Mouse (Mus musculus): ENCODE data around the gene Mterf2.

Mterf2 gene

DNA sequence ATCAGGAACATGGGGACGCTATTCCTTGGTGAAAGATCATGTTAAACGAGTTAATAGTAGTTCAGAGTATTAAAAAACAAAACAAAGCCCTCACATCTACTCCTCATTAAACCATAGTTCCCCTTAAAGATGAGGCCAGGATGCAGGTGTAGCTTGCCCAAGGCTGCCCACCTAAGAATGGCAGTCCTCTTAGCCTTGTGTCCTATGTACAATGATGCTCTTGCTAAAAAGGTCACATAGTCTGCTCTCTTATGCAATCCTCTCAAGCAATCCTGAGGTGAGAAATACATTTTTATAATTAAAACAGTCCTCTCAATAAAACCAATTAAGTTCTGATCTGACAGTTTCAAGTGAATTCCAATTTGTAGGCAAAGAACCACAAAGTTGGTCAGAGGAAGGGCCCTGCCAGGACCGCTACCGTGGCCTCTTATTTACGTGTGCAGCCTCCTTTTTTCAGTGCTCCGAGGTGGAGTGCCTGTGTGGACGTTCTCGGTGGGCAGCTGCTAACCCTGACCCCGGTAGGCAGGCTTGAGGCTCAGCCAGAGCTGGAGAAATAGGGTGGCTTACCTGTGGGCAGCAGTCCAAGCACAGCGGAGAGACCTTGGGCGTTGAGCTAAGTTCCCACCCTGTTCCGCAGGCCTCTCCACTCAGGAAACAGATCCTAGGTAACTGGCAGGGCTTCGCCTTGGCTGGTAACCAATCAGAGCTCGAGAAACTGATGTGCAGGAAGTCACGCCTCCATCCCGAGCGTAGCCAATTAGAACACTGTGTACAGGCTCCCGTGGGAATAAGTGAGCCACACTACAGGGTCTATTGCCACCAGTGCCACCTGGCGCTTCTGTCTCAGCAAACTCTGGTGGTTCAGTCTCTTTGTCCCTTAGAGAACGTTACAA, at the start of gene Mterf2:
Gene Mterf2 (minus strand): TSS at position 633 of the 893 bp plus-strand sequence.
- DNase-seq (ENCODE audit: low spot score in 2 of 2) = peak; percentile 96

DNA sequence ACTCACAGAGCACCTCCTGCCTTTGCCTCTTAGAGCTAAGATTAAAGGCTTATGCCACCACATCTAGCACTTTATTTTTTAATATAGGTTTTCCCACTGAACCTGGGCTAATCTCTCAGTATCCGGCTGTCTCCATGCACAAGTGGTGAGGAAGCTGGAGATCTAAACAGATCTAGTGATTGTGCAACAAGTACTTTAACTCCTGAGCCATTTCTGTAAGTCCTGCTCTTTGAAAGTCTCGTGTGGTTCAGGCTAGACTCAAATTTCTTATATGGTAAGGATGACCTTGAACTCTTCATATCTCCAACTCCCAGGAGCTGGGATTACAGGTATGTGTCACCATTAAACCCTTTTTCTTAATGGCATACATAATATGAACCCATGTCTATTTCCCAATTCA, 48.8 kb upstream of the Mterf2 start:
- no peak for DNase-seq (ENCODE audit: low spot score in 2 of 2)

DNA sequence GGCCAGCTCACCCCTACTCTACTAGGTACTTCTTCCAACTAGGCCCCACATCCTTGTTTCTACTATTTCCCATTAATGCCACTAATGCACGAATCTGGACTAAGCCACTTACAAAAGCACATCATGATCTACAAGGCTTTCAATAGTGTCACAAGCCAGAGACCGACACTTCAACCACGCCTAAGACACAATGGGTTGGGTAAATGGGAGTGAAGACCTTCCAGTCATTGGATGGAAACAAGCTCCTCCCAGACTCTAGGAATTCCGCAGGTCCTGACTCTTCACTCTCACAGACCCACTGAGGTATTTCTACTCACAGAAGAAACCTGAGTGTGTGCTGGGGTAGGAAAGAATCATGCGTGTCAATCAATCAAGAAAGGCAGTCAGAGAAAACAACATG, 37.5 kb upstream of the Mterf2 start:
- no peak for DNase-seq (ENCODE audit: low spot score in 2 of 2)

DNA sequence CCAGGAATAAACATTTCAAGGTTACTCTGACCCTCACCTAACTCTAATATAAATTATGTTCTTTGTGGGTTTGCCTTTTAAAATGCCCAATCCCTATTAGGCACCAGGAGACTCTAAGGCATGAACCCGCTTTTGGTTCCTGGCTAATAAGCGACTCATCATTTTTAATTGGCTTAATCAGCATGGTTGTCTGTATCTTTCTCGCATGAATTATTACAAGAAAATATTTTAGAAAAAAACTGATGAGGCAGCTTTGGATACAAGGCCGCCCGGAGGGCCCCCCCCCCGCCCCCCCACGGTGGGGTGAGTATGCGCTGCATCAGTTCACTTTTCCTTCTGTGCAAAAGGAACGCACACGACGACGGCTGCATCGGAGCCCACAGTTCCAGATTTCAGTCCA, 37.0 kb upstream of the Mterf2 start:
- DNase-seq (ENCODE audit: low spot score in 2 of 2) = no peak

DNA sequence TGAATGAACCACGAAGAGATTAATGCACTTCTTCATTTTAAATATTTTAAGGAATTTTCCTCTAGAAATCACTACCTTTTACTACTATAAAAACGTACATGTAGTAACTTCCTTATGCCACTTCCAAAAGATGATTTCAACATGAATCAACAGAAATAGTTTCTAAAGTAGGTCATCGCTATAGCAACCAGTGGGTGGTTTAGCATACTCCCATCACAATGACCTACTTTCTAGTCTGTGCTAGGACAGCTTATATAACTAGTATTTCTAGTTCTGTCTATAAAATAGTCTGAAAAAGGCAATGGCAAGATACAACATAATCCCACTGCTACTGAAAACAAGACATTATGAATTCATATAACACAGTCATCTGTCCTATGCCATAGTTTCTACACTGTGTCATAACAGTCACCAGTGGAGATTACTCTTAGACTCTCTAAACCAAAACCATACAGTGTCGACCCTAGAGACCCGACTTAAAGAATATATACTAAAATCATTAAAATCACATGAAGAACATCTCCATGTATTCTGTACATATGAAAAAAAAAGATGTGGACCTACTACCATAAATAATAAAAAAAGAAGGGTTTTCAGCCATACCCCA, 34.0 kb upstream of the Mterf2 start:
- peak; percentile 38 to 40 for DNase-seq (ENCODE audit: low spot score in 2 of 2)

DNA sequence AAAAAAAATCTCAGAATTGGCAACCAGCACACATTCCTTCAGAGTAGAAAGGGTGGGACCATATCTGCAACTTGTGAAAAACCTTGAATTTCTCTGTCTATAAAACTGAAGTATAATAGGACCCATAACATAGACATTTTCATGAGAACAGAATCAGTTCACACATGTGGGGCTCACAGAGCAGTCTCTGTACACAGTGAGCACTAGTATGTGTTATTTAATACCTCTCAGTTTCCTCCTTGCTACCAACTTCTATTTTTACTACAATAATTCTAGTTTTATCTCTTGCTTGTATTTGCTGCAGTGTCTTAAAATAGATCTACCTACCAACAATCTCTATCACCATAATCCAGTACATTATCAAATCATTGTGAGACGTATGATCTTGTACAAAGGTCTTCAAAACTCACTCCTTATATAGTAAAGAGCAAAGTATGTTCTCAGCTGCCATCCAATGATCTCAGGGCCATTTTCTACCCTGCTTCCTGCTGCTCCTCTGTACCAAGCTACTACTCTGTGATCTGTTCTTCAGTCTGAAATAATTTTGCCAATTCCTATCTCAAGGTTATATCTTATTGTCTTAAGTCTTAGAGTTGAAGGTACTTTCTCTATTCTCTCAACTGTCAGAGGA, 32.3 kb upstream of the Mterf2 start:
- no peak for DNase-seq (ENCODE audit: low spot score in 2 of 2)

DNA sequence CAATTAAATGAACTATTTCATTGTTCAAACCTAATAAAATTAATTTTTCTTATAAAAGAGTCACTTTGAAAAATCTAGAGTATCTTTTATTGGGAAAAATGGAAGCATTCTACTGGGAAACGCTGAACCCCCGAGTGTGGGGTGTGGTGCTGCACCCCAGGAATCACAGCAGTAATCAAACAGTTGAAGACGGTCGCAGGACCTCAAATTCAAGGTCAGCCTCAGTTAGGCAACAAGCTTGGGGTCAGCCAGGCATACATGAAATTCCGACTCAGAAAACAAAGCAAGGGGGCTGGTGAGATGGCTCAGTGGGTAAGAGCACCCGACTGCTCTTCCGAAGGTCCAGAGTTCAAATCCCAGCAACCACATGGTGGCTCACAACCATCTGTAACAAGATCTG, 29.6 kb upstream of the Mterf2 start:
- no peak for DNase-seq (ENCODE audit: low spot score in 2 of 2)

DNA sequence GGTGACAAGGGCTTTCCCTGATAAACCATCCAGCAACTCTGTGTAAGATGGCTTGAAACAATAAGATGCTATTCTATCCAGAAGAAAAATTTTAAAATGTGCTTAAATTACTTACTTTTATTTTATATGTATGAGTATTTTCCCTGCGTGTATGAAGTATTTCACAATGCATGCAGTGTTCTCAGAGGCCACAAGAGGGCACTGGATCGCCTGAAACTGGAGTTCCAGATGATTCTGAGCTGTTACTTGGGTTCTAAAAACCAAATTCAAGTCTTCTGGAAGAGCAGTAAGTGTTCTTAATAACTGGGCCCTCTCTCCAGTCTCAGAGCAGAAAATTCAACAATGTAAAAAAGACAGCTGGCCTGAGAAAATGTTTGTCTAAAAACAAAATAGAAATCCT, 26.4 kb upstream of the Mterf2 start:
- DNase-seq (ENCODE audit: low spot score in 2 of 2) = peak in 1 of 2 experiments; percentile 48

DNA sequence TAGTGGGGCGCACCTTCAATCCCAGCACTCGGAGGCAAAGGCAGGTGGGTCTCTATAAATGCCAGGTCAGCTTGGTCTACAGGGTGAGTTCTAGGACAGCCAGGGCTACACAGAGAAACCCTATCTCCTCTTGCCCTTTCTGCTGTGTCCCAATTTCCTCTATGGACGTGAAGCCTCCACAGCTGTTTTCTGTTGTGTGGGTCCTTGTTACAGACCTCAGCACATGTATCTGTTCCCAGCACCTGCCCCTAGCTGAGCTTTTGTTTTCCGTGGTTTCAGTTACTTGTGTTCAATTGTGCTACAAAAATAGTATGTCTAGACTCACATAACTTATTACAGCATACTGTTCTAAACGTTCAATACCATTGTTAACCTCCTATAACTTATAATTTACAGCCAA, 21.4 kb upstream of the Mterf2 start:
- no peak for DNase-seq (ENCODE audit: low spot score in 2 of 2)

DNA sequence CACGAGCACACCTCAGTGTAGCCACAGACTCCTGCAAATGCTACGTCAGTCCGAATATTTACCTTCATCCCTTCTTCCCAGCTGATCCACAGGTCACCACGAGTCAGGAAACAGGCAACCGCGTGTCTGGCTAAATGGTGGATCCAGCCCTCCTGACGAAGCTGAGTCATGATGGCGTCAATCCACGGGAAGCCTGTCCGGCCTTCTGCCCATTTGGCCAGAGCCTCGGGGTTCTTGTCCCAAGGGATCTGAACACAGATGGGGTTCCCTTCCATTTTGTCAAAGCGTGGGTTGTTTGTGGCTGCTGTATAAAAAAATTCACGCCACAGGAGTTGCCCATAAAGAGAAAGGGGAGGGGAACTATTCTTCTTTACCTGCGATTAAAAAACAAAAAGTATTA, 18.5 kb upstream of the Mterf2 start:
- no peak for DNase-seq (ENCODE audit: low spot score in 2 of 2)

DNA sequence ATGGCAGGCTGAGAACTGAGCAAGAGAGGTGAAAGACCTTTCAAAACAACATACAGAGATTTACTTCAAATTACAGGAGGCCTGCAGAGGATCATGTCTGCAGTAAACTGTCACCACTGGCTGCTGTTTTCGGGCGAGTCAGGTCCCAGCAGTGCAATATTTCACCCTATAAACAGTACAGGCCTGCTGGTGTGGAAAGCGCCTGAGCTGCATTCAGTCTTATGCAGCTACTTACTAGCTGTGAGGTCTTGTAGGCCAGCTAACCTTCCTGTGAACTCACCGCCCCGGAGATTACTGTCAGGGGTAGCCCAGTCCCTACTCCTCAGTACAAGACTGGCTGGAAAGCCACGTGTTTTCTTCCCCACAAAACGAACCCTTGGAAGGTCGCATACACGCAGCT, 13.6 kb upstream of the Mterf2 start:
- no peak for DNase-seq (ENCODE audit: low spot score in 2 of 2)

DNA sequence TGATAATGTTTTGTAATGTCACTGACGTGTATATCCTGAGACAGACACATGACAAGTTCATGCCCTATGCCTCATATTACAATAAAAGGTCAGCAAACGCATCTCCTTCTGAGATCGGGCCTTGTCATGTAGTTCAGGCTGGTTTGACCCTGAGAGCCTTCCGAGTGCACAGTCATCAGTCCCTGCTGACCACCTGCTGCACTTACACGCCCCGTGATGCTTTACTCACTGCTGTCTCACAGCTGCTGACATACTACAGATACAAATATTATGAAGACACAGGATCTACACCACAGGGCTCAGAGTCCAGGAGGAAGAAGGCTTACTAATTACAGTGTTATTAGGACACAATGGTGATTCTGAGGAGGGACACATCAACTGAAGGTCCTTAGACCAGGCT, 8.7 kb upstream of the Mterf2 start:
- DNase-seq (ENCODE audit: low spot score in 2 of 2) = no peak

DNA sequence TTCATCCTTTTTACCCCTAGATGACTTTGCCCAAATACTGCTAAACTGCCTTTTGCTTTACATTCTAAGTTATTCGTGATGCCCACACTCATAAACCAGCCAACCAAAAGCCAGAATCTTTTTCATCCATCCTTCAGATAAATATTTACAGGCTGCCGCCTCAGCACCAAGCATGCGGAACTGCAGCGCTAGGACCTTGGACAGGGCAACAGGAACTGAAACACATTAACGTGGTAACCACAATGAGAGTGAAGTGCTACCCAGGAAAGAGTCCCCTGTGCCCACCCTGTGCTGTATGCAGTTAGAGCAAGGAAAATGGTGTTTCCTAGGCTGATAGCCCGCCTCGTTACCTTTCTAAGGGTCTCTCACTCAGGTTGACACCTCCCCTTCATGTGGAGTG, 626 bp upstream of the Mterf2 start:
- DNase-seq (ENCODE audit: low spot score in 2 of 2) = no peak

DNA sequence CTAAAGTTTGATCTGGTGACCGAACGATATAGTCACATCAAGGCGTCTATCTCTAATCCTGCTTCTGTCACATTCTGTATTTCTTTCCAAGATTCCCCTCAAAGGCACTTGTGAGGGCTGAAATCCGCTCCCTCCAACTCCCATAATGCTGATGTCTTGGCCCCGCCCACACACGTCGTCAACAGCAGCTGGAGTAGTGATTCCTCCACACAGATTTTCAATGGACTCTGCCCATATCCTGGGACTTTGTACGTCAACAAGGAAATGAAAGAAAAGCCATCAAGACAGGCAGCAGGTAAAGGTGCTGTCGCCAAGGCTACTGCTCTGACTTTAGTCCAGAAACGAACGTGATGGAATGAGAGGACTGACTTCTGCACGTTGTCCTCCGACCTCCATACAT, 2.6 kb downstream of the Mterf2 start:
- no peak for DNase-seq (ENCODE audit: low spot score in 2 of 2)

DNA sequence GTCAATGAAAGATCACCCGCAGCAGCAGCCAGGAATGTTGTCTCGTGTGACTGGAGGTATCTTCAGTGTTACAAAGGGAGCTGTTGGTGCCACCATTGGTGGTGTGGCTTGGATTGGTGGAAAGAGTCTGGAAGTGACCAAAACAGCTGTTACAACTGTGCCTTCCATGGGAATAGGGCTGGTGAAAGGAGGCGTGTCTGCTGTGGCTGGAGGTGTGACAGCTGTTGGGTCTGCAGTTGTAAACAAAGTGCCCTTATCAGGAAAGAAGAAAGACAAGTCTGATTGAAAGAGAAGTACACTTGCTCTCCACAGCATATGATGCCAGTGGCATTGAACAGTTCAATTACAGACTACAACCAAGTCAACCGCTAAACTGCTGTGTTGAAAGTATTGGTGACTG, 13.4 kb downstream of the Mterf2 start:
- DNase-seq (ENCODE audit: low spot score in 2 of 2) = no peak

DNA sequence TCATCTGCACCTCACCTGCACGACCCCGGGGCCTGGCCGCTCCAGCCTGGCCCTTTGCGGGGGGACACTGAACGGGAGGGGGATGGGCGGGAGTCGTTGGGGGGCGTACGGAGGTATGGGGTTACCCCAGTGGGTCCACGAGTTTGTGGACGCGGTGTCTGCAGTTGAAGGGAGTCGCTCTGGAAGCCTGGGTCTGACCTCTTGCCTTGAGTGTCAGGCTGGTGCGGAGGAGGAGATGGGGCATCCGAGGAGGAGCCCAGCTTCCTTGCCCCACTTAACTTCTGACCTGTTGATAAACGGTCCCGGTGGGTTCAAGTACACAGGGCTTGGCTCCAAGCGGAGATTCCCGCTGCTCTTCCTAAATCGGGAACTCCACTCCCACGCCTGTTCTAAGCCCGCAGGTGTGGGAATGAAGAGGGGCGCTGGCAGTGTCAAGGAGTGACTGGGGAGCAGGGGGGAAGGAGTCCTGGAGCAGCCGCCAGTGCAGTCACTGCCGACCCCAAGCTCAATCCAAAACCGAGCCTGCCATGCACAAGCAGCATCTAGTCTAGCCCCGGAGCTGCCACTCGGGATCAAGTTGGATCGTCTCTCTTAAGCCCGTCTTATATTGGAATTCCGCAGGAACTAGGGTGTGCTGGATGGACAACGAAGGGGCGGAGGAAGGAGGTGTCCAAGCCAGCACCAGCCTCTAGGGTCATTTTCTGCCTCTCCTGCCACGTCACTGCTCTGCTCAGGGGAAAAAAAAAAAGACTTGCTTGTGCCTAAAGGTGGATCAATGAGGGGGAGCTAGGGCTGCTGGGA, 24.5 kb downstream of the Mterf2 start:
- DNase-seq (ENCODE audit: low spot score in 2 of 2) = peak; percentile 17 to 23

DNA sequence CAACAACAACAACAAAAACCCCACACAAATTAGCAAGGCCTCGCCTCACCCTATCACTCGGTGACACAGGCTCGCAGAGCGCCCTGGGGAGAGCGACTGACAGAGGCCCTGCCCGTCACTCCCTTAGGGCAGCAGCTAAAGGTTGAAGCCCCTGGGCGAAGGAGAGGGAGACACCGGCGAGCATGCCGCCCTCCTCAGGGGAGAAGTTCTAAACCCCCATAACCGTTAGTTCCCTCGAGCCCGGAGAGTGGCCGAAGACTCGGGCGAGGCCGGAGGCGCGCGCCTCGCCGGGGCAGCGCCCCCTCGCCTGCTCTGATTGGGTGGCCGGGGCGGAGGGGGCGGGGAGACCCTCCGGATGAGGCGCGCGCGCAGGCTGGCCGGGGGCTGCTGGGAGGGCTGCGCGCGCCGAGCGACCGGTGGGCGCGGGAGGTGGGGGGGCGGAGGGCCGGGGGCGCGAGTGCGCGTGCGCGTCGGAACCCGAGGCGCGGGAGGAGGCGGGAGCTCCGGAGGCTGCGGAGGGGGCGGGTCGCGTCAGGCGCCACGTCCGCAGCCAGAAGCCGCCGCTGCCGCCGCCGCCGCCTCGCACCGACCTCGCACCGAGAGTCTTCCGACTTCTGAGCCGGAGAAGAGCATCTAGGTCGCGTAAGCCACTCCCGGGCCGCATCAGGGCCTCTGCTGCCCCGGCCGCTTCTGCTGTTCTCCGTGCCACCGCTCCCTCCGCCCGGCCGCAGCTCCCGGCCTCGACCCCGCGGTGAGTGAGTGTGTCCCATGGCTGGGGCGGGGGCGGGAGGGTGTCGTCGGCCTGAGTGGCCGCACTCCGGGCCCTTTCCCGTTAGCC, 25.4 kb downstream of the Mterf2 start, which contains the start of the genes Fhl4 and Tmem263:
Gene Fhl4 (minus strand): TSS at position 249 of the 838 bp plus-strand sequence.
Gene Tmem263 (plus strand): TSS at position 381 of the 838 bp plus-strand sequence.
- DNase-seq (ENCODE audit: low spot score in 2 of 2) = peak; percentile 80 to 87

DNA sequence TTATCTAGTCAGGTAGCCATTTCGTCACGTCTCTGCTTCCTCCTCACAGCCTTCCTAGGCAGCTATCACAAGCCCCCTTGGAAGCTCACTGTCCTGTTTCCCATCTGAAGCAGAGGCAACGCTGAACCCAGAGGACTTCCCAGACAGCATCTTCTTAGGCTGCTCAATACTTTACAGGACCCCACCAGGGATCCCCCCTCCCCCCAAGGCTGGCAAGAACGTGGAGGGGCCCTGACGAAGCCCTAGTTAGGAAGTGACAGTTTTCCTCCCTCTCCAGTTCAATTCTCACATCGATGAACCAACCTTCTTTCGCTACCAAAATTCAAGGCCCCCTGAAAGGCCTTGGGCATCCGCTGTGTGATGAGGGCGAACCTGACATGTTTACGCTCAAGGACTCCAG, 26.0 kb downstream of the Mterf2 start:
- DNase-seq (ENCODE audit: low spot score in 2 of 2) = peak in 1 of 2 experiments; percentile 19

DNA sequence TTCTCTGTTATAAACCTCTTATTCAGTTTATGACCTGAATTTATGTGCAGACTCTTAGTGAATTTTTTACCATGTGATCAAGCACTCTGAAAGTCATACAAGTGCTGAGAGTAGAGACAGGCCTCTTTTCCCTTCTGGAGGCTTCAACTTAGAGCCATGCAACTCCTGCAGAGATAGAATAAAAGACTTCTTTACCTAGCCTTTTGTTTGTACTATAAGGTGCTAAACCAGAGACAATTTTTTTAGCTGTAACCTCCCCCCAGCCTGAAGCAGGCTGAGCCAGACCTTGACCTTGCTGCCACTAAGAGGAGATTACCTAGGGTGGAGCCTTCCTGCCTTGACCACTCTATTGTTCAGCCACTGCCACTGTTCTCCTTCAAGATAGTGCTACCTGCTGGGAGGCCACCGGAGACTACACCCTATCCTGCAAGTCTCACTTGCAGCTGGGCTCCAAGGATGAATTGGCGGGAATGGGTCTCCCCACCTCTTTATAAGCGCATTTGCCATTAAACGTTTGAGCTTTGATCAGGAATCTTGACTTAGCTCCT, 56.1 kb downstream of the Mterf2 start:
- DNase-seq (ENCODE audit: low spot score in 2 of 2) = no peak

Measured in heart, adult 9 months (tissue).